Mouse (Mus musculus): Measurements from ENCODE around the gene Ddr2. TPM values are rescaled to one million over a fixed set of nuclear protein-coding genes. Genes with fewer than 3 reads are reported as not detected.

Ddr2 gene
- polyA plus RNA-seq, 1 experiment from 2014 or later: 21.6 TPM

DNA sequence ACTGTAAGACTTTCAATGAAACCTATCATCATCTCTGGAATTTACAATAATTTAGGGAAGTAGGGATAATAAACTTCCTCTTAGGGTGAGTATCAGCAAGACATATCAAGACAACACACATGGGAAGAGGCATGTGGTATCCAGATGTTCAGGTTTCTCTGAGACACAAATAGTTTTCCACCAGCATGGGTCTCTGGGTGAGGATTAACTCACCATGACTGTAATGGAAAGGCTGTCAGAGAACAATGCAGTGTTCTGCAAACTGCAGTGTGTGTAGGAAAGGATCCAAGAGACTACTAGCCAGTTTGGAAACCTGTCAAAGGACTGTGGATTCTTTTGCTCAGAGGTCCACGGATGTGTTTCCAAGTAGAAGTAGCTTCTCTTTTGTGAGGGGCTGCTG, 124.4 kb downstream of the Ddr2 start:
- DNase-seq (ENCODE audit: low spot score, missing footprints): no peak
- 68% methylated on average over 1 of the region's 1 CpGs for WGBS
- Histone ChIP-seq H3K36me3 (ENCODE audit: control insufficient read depth, insufficient read depth, low read length) (no peaks in the 10 kb centered on the region), H3K4me1 (ENCODE audit: control insufficient read depth, insufficient read depth, low read length) (no peaks in the 10 kb centered on the region), H3K4me3 (ENCODE audit: low read depth, low read length) (no peak overlapping the region), H3K9ac (ENCODE audit: low read length) (no peak overlapping the region), H3K9me3 (ENCODE audit: control insufficient read depth, low read length) (no peaks in the 10 kb centered on the region), H3K27ac (ENCODE audit: low read depth, low read length) (no peak overlapping the region), H3K4me2 (no peak overlapping the region), H3K27me3 (ENCODE audit: control insufficient read depth, insufficient read depth, low read length) (no peaks in the 10 kb centered on the region)
- ATAC-seq (ENCODE audit: low FRiP score): no peak

DNA sequence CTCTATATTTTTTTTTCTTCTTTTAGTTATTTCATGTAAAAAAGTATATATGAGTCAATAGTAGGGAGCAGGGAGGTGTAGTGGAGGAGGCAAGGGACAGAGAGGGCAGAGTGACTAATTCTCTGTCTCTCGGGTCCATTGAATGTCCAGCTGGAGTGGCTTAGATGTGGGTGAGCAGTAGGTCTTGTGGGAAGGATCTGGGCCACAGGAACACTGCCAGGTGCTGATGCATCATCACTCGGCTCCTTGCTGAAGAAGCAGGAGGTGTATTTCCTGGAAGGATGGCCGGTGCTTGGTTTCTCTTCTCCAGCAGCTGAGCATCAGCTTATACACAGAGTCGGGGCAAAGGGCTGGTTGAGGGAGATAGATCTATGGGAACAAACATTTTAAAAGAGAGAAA, 132.9 kb downstream of the Ddr2 start:
- no peak overlapping the region for H3K27ac ChIP-seq (ENCODE audit: low read depth, low read length)
- no peaks in the 10 kb centered on the region for H3K4me1 ChIP-seq (ENCODE audit: control insufficient read depth, insufficient read depth, low read length)
- H3K36me3 ChIP-seq (ENCODE audit: control insufficient read depth, insufficient read depth, low read length): no peaks in the 10 kb centered on the region
- 86% methylated on average over 4 of the region's 4 CpGs for WGBS
- no peaks in the 10 kb centered on the region for H3K9me3 ChIP-seq (ENCODE audit: control insufficient read depth, low read length)
- DNase-seq (ENCODE audit: low spot score, missing footprints) (no peak), ATAC-seq (ENCODE audit: low FRiP score) (no peak)
- H3K9ac ChIP-seq (ENCODE audit: low read length): no peak overlapping the region
- no peak overlapping the region for H3K4me3 ChIP-seq (ENCODE audit: low read depth, low read length)
- H3K27me3 ChIP-seq (ENCODE audit: control insufficient read depth, insufficient read depth, low read length): no peaks in the 10 kb centered on the region
- no peak overlapping the region for H3K4me2 ChIP-seq

DNA sequence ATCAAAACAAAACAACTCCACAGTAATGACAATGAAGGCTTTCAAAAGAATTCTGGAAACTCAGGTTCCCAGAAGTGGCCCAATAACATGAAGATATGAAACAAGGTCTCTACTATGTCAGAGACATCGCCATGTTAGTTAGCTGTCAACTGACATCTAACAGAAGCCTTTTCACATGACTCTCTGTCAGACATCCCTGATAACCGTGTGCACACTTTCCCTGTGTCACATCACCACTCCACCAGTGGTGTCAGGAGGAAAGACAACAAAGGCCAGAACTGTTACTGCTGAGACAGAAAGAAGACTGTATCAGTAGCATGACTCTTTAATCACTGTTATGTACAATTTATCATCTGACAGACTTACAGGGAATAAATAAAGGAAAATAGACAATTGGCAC, 138.6 kb downstream of the Ddr2 start:
- Histone ChIP-seq H3K9ac (ENCODE audit: low read length) (no peak overlapping the region), H3K36me3 (ENCODE audit: control insufficient read depth, insufficient read depth, low read length) (no peaks in the 10 kb centered on the region), H3K4me1 (ENCODE audit: control insufficient read depth, insufficient read depth, low read length) (peaks cover 10% of the 10 kb centered on the region), H3K9me3 (ENCODE audit: control insufficient read depth, low read length) (no peaks in the 10 kb centered on the region), H3K4me2 (no peak overlapping the region), H3K4me3 (ENCODE audit: low read depth, low read length) (no peak overlapping the region), H3K27me3 (ENCODE audit: control insufficient read depth, insufficient read depth, low read length) (no peaks in the 10 kb centered on the region), H3K27ac (ENCODE audit: low read depth, low read length) (no peak overlapping the region)
- 89% methylated on average over 2 of the region's 2 CpGs for WGBS
- ATAC-seq (ENCODE audit: low FRiP score): no peak
- no peak for DNase-seq (ENCODE audit: low spot score, missing footprints)

DNA sequence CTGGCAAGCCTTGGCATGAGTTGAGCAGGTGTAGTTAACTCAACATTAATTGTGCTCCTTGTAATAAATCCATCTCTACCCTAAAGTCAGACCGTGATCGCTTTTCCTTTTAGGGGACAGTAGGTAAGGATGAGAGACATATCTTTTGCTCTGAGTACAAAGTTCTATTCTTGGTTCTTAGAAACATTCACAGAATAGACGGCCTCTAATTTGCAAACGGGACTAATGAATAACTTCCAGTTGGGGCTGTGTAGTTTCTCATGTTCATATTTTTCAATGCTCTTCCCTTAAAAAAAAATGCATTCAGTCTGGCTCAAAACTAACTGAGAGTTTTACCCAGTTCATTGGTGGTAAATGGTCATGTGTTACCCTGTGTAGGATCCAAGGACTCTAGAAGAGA, 139.6 kb downstream of the Ddr2 start:
- ATAC-seq (ENCODE audit: low FRiP score) (no peak), DNase-seq (ENCODE audit: low spot score, missing footprints) (no peak)
- H3K4me2 ChIP-seq: no peak overlapping the region
- H3K36me3 ChIP-seq (ENCODE audit: control insufficient read depth, insufficient read depth, low read length): no peaks in the 10 kb centered on the region
- no peak overlapping the region for H3K4me3 ChIP-seq (ENCODE audit: low read depth, low read length)
- no peaks in the 10 kb centered on the region for H3K9me3 ChIP-seq (ENCODE audit: control insufficient read depth, low read length)
- no peak overlapping the region for H3K27ac ChIP-seq (ENCODE audit: low read depth, low read length)
- H3K4me1 ChIP-seq (ENCODE audit: control insufficient read depth, insufficient read depth, low read length): peaks cover 10% of the 10 kb centered on the region
- 92% methylated on average over 4 of the region's 4 CpGs for WGBS
- H3K27me3 ChIP-seq (ENCODE audit: control insufficient read depth, insufficient read depth, low read length): no peaks in the 10 kb centered on the region
- H3K9ac ChIP-seq (ENCODE audit: low read length): no peak overlapping the region

DNA sequence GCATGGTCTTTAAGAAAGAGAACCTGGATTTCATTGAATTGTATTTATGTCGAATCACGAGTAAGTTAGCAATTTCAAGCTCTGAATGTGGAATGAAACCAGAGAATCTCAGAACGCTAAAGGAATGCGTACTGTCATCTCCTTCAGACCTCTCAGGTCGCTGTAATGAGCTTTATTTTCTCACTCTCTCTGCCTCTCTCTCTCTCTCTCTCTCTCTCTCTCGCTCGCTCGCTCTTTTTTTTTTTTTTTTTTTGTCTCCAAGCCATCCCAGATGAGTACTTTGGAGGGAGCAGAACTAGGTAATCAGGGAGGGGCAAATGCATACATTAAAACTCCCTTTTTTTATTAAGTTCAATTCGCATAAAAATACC, 141.1 kb downstream of the Ddr2 start:
- Histone ChIP-seq H3K27ac (ENCODE audit: low read depth, low read length) (peak overlapping the region; percentile 67), H3K9me3 (ENCODE audit: control insufficient read depth, low read length) (no peaks in the 10 kb centered on the region), H3K4me3 (ENCODE audit: low read depth, low read length) (peak overlapping the region; percentile 59), H3K4me1 (ENCODE audit: control insufficient read depth, insufficient read depth, low read length) (peaks cover 10% of the 10 kb centered on the region), H3K9ac (ENCODE audit: low read length) (peak overlapping the region; percentile 74), H3K4me2 (peak overlapping the region; percentile 63), H3K27me3 (ENCODE audit: control insufficient read depth, insufficient read depth, low read length) (no peaks in the 10 kb centered on the region), H3K36me3 (ENCODE audit: control insufficient read depth, insufficient read depth, low read length) (no peaks in the 10 kb centered on the region)
- DNase-seq (ENCODE audit: low spot score, missing footprints) (no peak), ATAC-seq (ENCODE audit: low FRiP score) (peak; percentile 61)
- WGBS: under 1% methylated on average over 7 of the region's 9 CpGs

DNA sequence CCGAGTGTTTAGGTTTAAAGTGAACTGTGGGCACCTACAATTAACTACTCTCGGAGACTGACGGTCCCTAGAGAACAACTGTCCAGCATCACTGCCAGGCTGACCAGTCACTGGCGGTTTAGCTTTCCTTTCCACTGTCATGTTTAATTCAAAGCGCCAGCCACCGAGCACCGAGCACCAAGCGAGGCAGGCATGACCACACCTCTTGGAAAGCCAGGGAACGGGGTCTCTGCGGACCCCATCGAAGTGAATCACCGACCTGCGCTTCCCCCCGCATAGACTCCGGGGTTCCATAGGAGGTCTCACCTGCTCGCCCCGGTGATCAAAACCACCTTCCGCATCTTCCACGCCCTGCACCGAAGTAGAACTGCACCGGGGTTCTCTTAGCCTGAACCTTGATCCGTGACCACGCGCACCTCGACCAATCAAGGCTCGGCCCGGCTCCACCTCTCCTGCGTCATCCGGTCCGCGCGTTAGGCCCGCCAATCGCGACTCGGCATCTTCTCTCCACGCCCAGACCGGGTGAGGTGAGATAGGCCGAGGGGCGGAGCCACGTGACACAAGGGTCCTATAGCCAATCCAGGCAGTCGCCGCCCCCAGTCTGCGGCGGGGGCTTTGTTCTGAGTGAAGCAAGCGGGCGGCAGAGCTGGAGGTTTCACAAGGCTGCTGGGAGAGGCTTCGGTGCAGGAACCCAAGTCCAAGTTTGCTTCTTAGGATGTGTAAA, 141.6 kb downstream of the Ddr2 start, which contains the start of gene Hsd17b7:
TSS of gene Hsd17b7 (minus strand) at position 450 of the 724 bp plus-strand sequence.
- Histone ChIP-seq H3K27ac (ENCODE audit: low read depth, low read length) (peak within 1 kb of the TSS; percentile 67), H3K36me3 (ENCODE audit: control insufficient read depth, insufficient read depth, low read length) (no peaks in the 10 kb centered on the region; the same call in 1 of the 2 replicates), H3K4me3 (ENCODE audit: low read depth, low read length) (peak within 1 kb of the TSS; percentile 59), H3K9ac (ENCODE audit: low read length) (peak within 1 kb of the TSS; percentile 74), H3K4me2 (peak within 1 kb of the TSS; percentile 63), H3K27me3 (ENCODE audit: control insufficient read depth, insufficient read depth, low read length) (no peaks in the 10 kb centered on the region), H3K4me1 (ENCODE audit: control insufficient read depth, insufficient read depth, low read length) (peaks cover 10% of the 10 kb centered on the region), H3K9me3 (ENCODE audit: control insufficient read depth, low read length) (no peaks in the 10 kb centered on the region)
- peak; percentile 100 for ATAC-seq (ENCODE audit: low FRiP score)
- WGBS: 1% methylated on average over 48 of the region's 48 CpGs
- peak; percentile 99 for DNase-seq (ENCODE audit: low spot score, missing footprints)

DNA sequence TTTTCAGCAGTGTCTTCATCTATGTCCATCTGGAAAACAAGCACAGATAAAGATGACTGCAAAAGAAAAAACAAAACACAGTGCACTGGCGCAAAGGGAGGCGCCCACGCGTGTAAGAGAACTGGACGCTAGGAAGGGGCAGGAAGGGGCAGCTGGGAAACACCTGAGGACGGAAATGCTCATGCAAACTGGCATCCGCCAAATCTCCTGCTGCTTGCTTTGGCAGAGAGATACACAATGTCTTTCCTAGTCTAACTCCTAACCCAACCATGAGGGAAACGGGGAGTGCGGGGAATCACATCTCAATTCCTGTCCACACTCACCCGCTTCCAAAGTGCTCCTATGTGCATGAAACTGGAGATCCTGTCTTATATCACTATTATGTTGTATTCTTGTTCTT, 157.5 kb downstream of the Ddr2 start:
- Histone ChIP-seq H3K27ac (ENCODE audit: low read depth, low read length) (no peak overlapping the region), H3K36me3 (ENCODE audit: control insufficient read depth, insufficient read depth, low read length) (peaks cover 20% of the 10 kb centered on the region), H3K9ac (ENCODE audit: low read length) (no peak overlapping the region), H3K4me3 (ENCODE audit: low read depth, low read length) (no peak overlapping the region), H3K9me3 (ENCODE audit: control insufficient read depth, low read length) (no peaks in the 10 kb centered on the region), H3K4me1 (ENCODE audit: control insufficient read depth, insufficient read depth, low read length) (no peaks in the 10 kb centered on the region), H3K4me2 (no peak overlapping the region), H3K27me3 (ENCODE audit: control insufficient read depth, insufficient read depth, low read length) (no peaks in the 10 kb centered on the region)
- ATAC-seq (ENCODE audit: low FRiP score): no peak
- no peak for DNase-seq (ENCODE audit: low spot score, missing footprints)
- WGBS: 97% methylated on average over 10 of the region's 10 CpGs

DNA sequence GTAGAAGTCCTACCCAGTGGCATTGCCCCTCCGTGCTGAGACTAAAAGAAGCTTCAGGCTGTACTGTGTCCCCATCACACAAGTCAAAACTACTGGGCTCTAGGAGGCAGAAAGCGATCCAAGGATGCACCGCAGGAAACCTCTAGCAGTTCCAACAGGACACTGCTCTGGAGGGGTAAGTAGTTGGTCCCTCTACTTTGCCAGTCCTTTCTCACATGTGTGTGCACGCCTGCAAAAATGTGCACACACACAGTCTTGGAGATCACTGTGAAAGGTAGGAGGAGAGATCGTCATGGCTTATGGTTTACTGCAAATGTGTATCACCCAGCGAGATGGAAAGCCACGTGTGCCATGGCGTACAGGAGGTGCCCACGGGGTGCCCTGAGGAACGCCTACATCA, 157.9 kb downstream of the Ddr2 start:
- Histone ChIP-seq H3K9ac (ENCODE audit: low read length) (no peak overlapping the region), H3K27me3 (ENCODE audit: control insufficient read depth, insufficient read depth, low read length) (no peaks in the 10 kb centered on the region), H3K4me1 (ENCODE audit: control insufficient read depth, insufficient read depth, low read length) (no peaks in the 10 kb centered on the region), H3K36me3 (ENCODE audit: control insufficient read depth, insufficient read depth, low read length) (peaks cover 20% of the 10 kb centered on the region), H3K4me3 (ENCODE audit: low read depth, low read length) (no peak overlapping the region), H3K9me3 (ENCODE audit: control insufficient read depth, low read length) (no peaks in the 10 kb centered on the region), H3K4me2 (no peak overlapping the region), H3K27ac (ENCODE audit: low read depth, low read length) (no peak overlapping the region)
- ATAC-seq (ENCODE audit: low FRiP score) (no peak), DNase-seq (ENCODE audit: low spot score, missing footprints) (no peak)
- WGBS: 96% methylated on average over 10 of the region's 10 CpGs

DNA sequence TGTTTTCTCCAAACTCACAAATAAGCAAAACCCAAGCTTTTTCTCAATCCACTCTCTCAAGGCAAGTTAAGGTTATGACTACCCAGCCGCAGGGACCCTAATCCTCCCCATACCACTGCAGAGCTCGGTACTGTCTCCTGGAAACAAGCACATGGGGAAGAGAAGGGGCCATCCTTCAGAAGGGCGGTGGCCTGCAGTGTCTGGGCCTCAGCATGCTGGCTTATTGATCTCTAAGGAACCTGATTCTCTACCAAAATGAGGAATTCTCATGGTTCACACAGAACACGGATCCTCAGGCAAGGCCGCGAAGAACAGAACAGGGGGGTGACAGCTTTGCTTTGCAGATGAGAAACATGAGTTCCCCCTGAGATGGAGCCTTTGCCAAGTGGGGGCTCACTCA, 159.0 kb downstream of the Ddr2 start:
- H3K27me3 ChIP-seq (ENCODE audit: control insufficient read depth, insufficient read depth, low read length): no peaks in the 10 kb centered on the region
- no peak overlapping the region for H3K4me3 ChIP-seq (ENCODE audit: low read depth, low read length)
- 91% methylated on average over 6 of the region's 6 CpGs for WGBS
- DNase-seq (ENCODE audit: low spot score, missing footprints) (no peak), ATAC-seq (ENCODE audit: low FRiP score) (no peak)
- H3K27ac ChIP-seq (ENCODE audit: low read depth, low read length): no peak overlapping the region
- no peaks in the 10 kb centered on the region for H3K4me1 ChIP-seq (ENCODE audit: control insufficient read depth, insufficient read depth, low read length)
- peaks cover 20% of the 10 kb centered on the region for H3K36me3 ChIP-seq (ENCODE audit: control insufficient read depth, insufficient read depth, low read length)
- no peak overlapping the region for H3K9ac ChIP-seq (ENCODE audit: low read length)
- H3K4me2 ChIP-seq: no peak overlapping the region
- H3K9me3 ChIP-seq (ENCODE audit: control insufficient read depth, low read length): no peaks in the 10 kb centered on the region
